Mouse (Mus musculus) stomach, postnatal 0 days (tissue): ENCODE measurements around the gene Lmbr1l. TPM values are rescaled to one million over a fixed set of nuclear protein-coding genes. Genes with fewer than 3 reads are reported as not detected.

Experiments used
- ATAC-seq: fragments of 200-750 bp; cut with Nextera tagmentation; 2 replicates; pipeline ENCODE4 v1.8.0; 2017; ENCODE audit not compliant: low FRiP score, low TSS enrichment
- DNase-seq: peaks from one replicate; pipeline ENCODE4 v3.0.0-alpha.2; 2016; ENCODE audit warnings: low spot score
- H3K27ac ChIP-seq: fragments of 300-500 bp; sonication (generic); replicated peaks from 2 replicates; pipeline ENCODE4 v1.5.1; 2014; ENCODE audit warnings: mild to moderate bottlenecking, control low read depth
- H3K27me3 ChIP-seq: fragments of 300-500 bp; sonication (generic); 2 replicates; pipeline ENCODE4 v1.6.1; 2014; ENCODE audit warnings: low read length; ENCODE audit not compliant: control insufficient read depth, insufficient read depth
- H3K36me3 ChIP-seq: fragments of 300-500 bp; sonication (generic); 2 replicates; pipeline ENCODE4 v1.6.1; 2014; ENCODE audit warnings: low read length, mixed read lengths; ENCODE audit not compliant: control insufficient read depth, insufficient read depth
- H3K4me1 ChIP-seq: fragments of 300-500 bp; sonication (generic); replicated peaks from 2 replicates; pipeline ENCODE4 v1.6.1; 2014; ENCODE audit warnings: antibody characterized with exemption; ENCODE audit not compliant: control insufficient read depth, insufficient read depth
- H3K4me2 ChIP-seq: fragments of 300-500 bp; sonication (generic); replicated peaks from 2 replicates; pipeline ENCODE4 v1.6.1; 2014; ENCODE audit warnings: low read depth, mild to moderate bottlenecking, control low read depth, moderate library complexity
- H3K4me3 ChIP-seq: fragments of 300-500 bp; sonication (generic); 2 replicates; pipeline ENCODE4 v1.5.1; 2014; ENCODE audit warnings: low read depth, low read length, control low read depth
- H3K9ac ChIP-seq: fragments of 300-500 bp; sonication (generic); 2 replicates; pipeline ENCODE4 v1.6.1; 2014; ENCODE audit warnings: mild to moderate bottlenecking, low read length, control low read depth, mixed read lengths
- H3K9me3 ChIP-seq: fragments of 300-500 bp; sonication (generic); 2 replicates; pipeline ENCODE4 v1.6.1; 2016; ENCODE audit warnings: low read length; ENCODE audit not compliant: control insufficient read depth
- CTCF ChIP-seq: IDR thresholded peaks from 2 replicates; pipeline ENCODE4 v1.5.1; 2016; ENCODE audit warnings: antibody characterized with exemption, low read depth, mild to moderate bottlenecking, moderate library complexity
- EP300 ChIP-seq: optimal IDR thresholded peaks from 2 replicates; pipeline ENCODE3; 2016; ENCODE audit warnings: antibody characterized with exemption
- WGBS: fragments of 180-500 bp; shearing (Covaris S2); extraction: QIAGEN DNeasy Blood & Tissue Kit; methylation state at CpG from one replicate; pipeline ENCODE4 v1.1.7; 2014; 5-methylcytosine and 5-hydroxymethylcytosine counted together
- polyA plus RNA-seq: library from polyadenylated mRNA; unstranded; fragments of >200 nt; fragmentation: Nextera tagmentation; extraction: Ambion mirVana; gene quantifications from 2 replicates; pipeline ENCODE4 v1.2.1, GENCODE M21; 2015

Gene Lmbr1l
- polyA plus RNA-seq, 1 experiment from 2014 or later, result 7.7 TPM

- no peak for ATAC-seq
- peak; percentile 49 for DNase-seq
- TF ChIP-seq CTCF, result peak; percentile 89
- TF ChIP-seq EP300, result no peak
These were observed 40.7 kb downstream of the Lmbr1l start for GRCm38 (mm10) chr15:98877331-98877730.

DNA sequence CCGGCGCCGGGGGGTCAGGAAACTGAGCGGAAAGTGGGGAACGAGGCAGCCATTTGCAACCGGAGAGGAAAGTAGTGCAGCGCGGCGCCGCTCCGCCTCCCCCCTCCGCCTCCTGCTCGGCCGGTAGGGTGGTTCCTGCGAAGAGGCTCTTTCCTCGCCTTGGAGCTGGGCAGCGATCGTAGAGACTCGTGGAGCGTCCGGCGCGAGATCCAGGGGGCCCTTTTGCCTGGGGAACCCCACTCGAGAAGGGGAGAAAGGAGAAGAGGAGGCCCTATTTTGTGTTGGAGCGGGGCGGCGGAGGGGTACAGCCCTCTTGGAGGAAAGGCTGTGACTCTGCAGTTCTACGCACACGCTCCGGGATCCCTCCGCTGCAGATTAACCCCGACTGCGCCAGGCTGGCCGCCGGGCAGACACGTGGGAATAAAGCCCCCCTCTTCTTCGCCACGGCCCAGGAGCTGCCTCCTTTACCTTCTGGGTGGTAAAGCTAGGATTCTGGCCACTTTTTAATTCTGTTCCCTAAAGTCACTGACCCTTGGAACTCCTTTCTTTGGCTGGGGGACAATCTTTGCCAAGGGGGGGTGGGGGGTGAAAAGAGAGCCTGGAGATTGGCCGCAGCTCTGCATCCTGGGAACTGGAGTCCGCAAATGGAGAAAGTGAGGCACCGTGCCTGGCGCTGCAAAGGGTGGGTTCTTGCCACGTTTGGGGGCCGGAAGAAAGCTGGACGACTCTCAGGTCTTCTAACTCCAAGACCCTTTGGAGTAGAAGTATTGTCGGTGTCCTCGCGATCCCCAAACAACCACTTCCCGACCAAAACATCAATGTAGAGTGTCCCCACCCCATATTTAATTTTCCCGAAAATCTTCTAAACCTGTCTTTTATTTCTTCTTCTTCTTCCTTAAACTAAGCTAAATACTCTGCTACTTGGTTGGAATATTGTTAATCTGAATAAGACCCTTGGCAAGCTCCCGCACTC, 45.8 kb downstream of the Lmbr1l start:
- no peak for TF ChIP-seq EP300
- Histone ChIP-seq H3K9me3 (no peaks in the 10 kb centered on the region), H3K9ac (peak overlapping the region; percentile 99), H3K36me3 (no peaks in the 10 kb centered on the region), H3K4me2 (peak overlapping the region; percentile 94), H3K27ac (peak overlapping the region; percentile 98), H3K27me3 (no peaks in the 10 kb centered on the region), H3K4me3 (peak overlapping the region; percentile 100), H3K4me1 (peaks cover 16% of the 10 kb centered on the region)
- peak; percentile 93 for DNase-seq
- ATAC-seq, result peak; percentile 85
- 1% methylated on average over 50 of the region's 51 CpGs for WGBS

More at GRCm38 (mm10) chr15:98877331-98877730, 40.7 kb downstream of the Lmbr1l start:
- H3K4me2 ChIP-seq, result no peak overlapping the region
- no peaks in the 10 kb centered on the region for H3K36me3 ChIP-seq
- no peak overlapping the region for H3K27ac ChIP-seq
- no peaks in the 10 kb centered on the region for H3K27me3 ChIP-seq
- 0 out of 2 replicates have a peak, but pooled peaks cover 3% of the 10 kb centered on the region for H3K4me1 ChIP-seq
- no peak overlapping the region for H3K9ac ChIP-seq
- H3K4me3 ChIP-seq, result no peak overlapping the region
- WGBS, result 11% methylated on average over 3 of the region's 3 CpGs
- no peaks in the 10 kb centered on the region for H3K9me3 ChIP-seq

GRCm38 (mm10) chr15:98871070-98871915, 46.7 kb downstream of the Lmbr1l start, which contains the start of gene Kmt2d:
Kmt2d (minus strand) TSS chr15:98871204.
- no peak for TF ChIP-seq CTCF
- no peak for TF ChIP-seq EP300
- DNase-seq (peak; percentile 54), ATAC-seq (peak; percentile 18)
- Histone ChIP-seq H3K27ac (peak within 1 kb of the TSS; percentile 98), H3K36me3 (peaks cover 3% of the 10 kb centered on the region; the same call in 1 of the 2 replicates), H3K27me3 (no peaks in the 10 kb centered on the region), H3K4me2 (peak within 1 kb of the TSS; percentile 94), H3K9ac (peak within 1 kb of the TSS; percentile 99), H3K4me1 (peaks cover 16% of the 10 kb centered on the region), H3K4me3 (peak within 1 kb of the TSS; percentile 100), H3K9me3 (no peaks in the 10 kb centered on the region)
- WGBS, result under 1% methylated on average over 54 of the region's 94 CpGs

- WGBS, result 0% methylated on average over 15 of the region's 16 CpGs
- TF ChIP-seq EP300 (no peak), CTCF (no peak)
- H3K4me1 ChIP-seq, result peaks cover 16% of the 10 kb centered on the region
- ATAC-seq (no peak), DNase-seq (no peak)
- H3K9me3 ChIP-seq, result no peaks in the 10 kb centered on the region
- peak overlapping the region; percentile 100 for H3K4me3 ChIP-seq
- H3K4me2 ChIP-seq, result peak overlapping the region; percentile 94
- H3K27me3 ChIP-seq, result no peaks in the 10 kb centered on the region
- peak overlapping the region; percentile 99 for H3K9ac ChIP-seq
- H3K27ac ChIP-seq, result peak overlapping the region; percentile 98
- H3K36me3 ChIP-seq, result peaks cover 11% of the 10 kb centered on the region
These were observed 47.6 kb downstream of the Lmbr1l start for GRCm38 (mm10) chr15:98870179-98871069.
